Mouse (Mus musculus) liver, embryonic 15.5 days (tissue): ENCODE data around the gene Slc36a4. TPM values are rescaled to one million over a fixed set of nuclear protein-coding genes. Genes with fewer than 3 reads are reported as not detected.

Experiments used
- ATAC-seq: fragments of 200-750 bp; cut with Nextera tagmentation; 2 replicates; pipeline ENCODE4 v1.8.0; 2017; ENCODE audit warnings: moderate number of reproducible peaks, mild to moderate bottlenecking, moderate library complexity; ENCODE audit not compliant: insufficient read depth
- H3K27ac ChIP-seq: fragments of 300-500 bp; sonication (generic); replicated peaks from 2 replicates; pipeline ENCODE4 v1.5.1; 2015; ENCODE audit warnings: mild to moderate bottlenecking, inconsistent platforms
- H3K27me3 ChIP-seq: fragments of 300-500 bp; sonication (generic); 2 replicates; pipeline ENCODE4 v1.6.1; 2015; ENCODE audit warnings: mild to moderate bottlenecking, inconsistent platforms
- H3K36me3 ChIP-seq: fragments of 300-500 bp; sonication (generic); replicated peaks from 2 replicates; pipeline ENCODE4 v1.6.1; 2015; ENCODE audit warnings: moderate library complexity, mild to moderate bottlenecking, inconsistent platforms
- H3K4me1 ChIP-seq: fragments of 300-500 bp; sonication (generic); replicated peaks from 2 replicates; pipeline ENCODE4 v1.6.1; 2015; ENCODE audit warnings: inconsistent platforms
- H3K4me2 ChIP-seq: fragments of 300-500 bp; sonication (generic); 2 replicates; pipeline ENCODE4 v1.6.1; 2015; ENCODE audit warnings: moderate library complexity, mild to moderate bottlenecking, inconsistent platforms
- H3K4me3 ChIP-seq: fragments of 300-500 bp; sonication (generic); replicated peaks from 2 replicates; pipeline ENCODE4 v1.5.1; 2015; ENCODE audit warnings: mild to moderate bottlenecking, inconsistent platforms
- H3K9ac ChIP-seq: fragments of 300-500 bp; sonication (generic); 2 replicates; pipeline ENCODE4 v1.6.1; 2015; ENCODE audit warnings: moderate library complexity, mild to moderate bottlenecking, inconsistent platforms
- H3K9me3 ChIP-seq: fragments of 300-500 bp; sonication (generic); replicated peaks from 2 replicates; pipeline ENCODE4 v1.6.1; 2016; ENCODE audit warnings: inconsistent platforms
- WGBS: fragments of 180-500 bp; shearing (Covaris S2); methylation state at CpG from one replicate; pipeline ENCODE4 v1.1.7; 2015; ENCODE audit warnings: mixed read lengths; ENCODE audit not compliant: insufficient replicate concordance; 5-methylcytosine and 5-hydroxymethylcytosine counted together
- polyA plus RNA-seq: library from polyadenylated mRNA; unstranded; fragments of >200 nt; fragmentation: Nextera tagmentation; extraction: Ambion mirVana; gene quantifications from 2 replicates; pipeline ENCODE4 v1.2.1, GENCODE M21; 2015

Gene Slc36a4
- polyA plus RNA-seq, 1 experiment from 2014 or later, result 1.5 TPM

- no peak overlapping the region for H3K27ac ChIP-seq
- H3K4me2 ChIP-seq, result no peak overlapping the region
- ATAC-seq, result no peak
- H3K27me3 ChIP-seq, result no peaks in the 10 kb centered on the region
- no peak overlapping the region for H3K9ac ChIP-seq
- no peaks in the 10 kb centered on the region for H3K4me1 ChIP-seq
- H3K36me3 ChIP-seq, result no peaks in the 10 kb centered on the region
- H3K9me3 ChIP-seq, result no peaks in the 10 kb centered on the region
- H3K4me3 ChIP-seq, result no peak overlapping the region
Observed at GRCm38 (mm10) chr9:15759318-15759717, 49.8 kb downstream of the Slc36a4 start.

DNA sequence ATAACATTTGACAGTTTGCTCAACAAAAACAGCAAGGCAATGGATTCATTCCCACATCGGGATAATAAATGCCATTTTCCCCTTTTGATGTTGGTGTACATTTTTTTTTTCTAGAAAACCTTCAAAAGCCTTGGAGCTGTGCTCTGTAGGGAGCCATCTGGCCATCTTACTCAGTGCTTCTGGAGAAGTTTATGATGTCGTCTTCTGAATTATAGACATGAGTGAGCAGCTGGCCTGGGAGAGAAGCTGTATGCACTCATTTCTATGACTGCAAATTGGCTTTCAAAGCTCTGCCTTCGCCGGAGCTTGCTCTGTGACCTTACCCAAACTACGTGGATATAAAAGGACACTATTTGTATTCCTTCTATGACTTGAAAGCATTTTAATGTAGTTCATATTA is 56.8 kb downstream of the Slc36a4 start:
- 59% methylated on average over 5 of the region's 5 CpGs for WGBS
- no peak overlapping the region for H3K9ac ChIP-seq

GRCm38 (mm10) chr9:15766821-15767220 is 57.3 kb downstream of the Slc36a4 start:
- no peak overlapping the region for H3K4me2 ChIP-seq
- 69% methylated on average over 5 of the region's 5 CpGs for WGBS
- no peak overlapping the region for H3K27ac ChIP-seq
- H3K4me3 ChIP-seq, result no peak overlapping the region
- no peaks in the 10 kb centered on the region for H3K27me3 ChIP-seq
- H3K9me3 ChIP-seq, result no peaks in the 10 kb centered on the region
- no peak for ATAC-seq
- no peaks in the 10 kb centered on the region for H3K4me1 ChIP-seq
- no peak overlapping the region for H3K9ac ChIP-seq
- H3K36me3 ChIP-seq, result no peaks in the 10 kb centered on the region

More for the DNA sequence above, 56.8 kb downstream of the Slc36a4 start:
- Histone ChIP-seq H3K36me3 (no peaks in the 10 kb centered on the region), H3K27ac (no peak overlapping the region), H3K27me3 (no peaks in the 10 kb centered on the region), H3K4me2 (no peak overlapping the region), H3K4me3 (no peak overlapping the region), H3K9me3 (no peaks in the 10 kb centered on the region), H3K4me1 (no peaks in the 10 kb centered on the region)
- no peak for ATAC-seq

DNA sequence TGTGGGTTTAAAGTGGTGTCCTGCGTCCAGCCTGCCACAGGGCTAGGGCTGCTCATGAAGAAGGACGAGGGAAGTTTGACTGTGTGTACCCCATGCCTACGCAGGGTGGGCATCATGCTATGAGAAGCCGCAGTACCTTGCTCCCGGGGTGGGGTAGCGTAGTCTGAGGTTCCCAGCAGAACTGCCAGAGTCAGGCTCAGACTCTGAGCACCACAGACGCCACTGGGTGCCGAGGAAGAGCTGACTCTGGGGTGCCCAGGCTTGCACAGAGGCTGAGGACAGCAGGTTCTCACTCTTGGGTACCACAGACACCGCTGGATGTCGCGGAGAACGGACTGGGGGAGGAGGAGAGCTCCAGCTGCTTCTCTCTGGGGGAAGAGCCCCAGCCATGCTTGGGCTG is 63.2 kb downstream of the Slc36a4 start:
- Histone ChIP-seq H3K4me3 (no peak overlapping the region), H3K4me2 (no peak overlapping the region), H3K27ac (no peak overlapping the region), H3K36me3 (no peaks in the 10 kb centered on the region), H3K4me1 (no peaks in the 10 kb centered on the region), H3K9me3 (no peaks in the 10 kb centered on the region), H3K27me3 (no peaks in the 10 kb centered on the region), H3K9ac (no peak overlapping the region)
- whole genome bisulfite sequencing, result 62% methylated on average over 12 of the region's 12 CpGs
- no peak for ATAC-seq

DNA sequence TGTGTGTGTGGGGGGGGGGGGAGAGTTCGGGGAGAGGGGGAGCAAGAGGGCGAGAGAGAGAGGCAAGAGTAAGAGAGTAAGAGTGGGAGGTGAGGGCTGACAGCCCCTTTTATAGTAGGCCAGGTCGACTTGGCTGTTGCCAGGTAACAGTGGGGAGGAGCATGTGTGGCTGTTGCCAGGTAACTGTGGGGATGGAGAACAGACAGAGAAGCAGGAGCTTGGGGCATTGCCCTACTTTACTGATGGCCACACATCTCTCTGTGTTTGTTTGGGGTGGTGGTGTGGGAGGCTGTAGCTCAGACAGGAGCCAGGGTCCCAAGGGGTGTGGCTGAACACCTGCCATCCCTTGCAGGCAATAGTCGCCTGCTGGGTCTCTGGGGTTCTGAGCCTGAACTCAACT is 63.9 kb downstream of the Slc36a4 start:
- H3K27me3 ChIP-seq, result no peaks in the 10 kb centered on the region
- WGBS, result 37% methylated on average over 3 of the region's 4 CpGs

GRCm38 (mm10) chr9:15774911-15775310 is 65.4 kb downstream of the Slc36a4 start:
- H3K9ac ChIP-seq, result no peak overlapping the region
- H3K36me3 ChIP-seq, result no peaks in the 10 kb centered on the region
- no peak for ATAC-seq
- H3K4me3 ChIP-seq, result no peak overlapping the region
- 56% methylated on average over 1 of the region's 1 CpGs for WGBS
- H3K4me1 ChIP-seq, result no peaks in the 10 kb centered on the region
- H3K9me3 ChIP-seq, result no peaks in the 10 kb centered on the region
- no peak overlapping the region for H3K4me2 ChIP-seq
- no peak overlapping the region for H3K27ac ChIP-seq
- H3K27me3 ChIP-seq, result no peaks in the 10 kb centered on the region

More for the DNA sequence above, 63.9 kb downstream of the Slc36a4 start:
- no peak overlapping the region for H3K4me2 ChIP-seq
- no peaks in the 10 kb centered on the region for H3K4me1 ChIP-seq
- no peak overlapping the region for H3K4me3 ChIP-seq
- H3K36me3 ChIP-seq, result no peaks in the 10 kb centered on the region
- no peak overlapping the region for H3K27ac ChIP-seq
- H3K9me3 ChIP-seq, result no peaks in the 10 kb centered on the region
- H3K9ac ChIP-seq, result no peak overlapping the region
- no peak for ATAC-seq

- no peak overlapping the region for H3K9ac ChIP-seq
- no peaks in the 10 kb centered on the region for H3K9me3 ChIP-seq
- H3K27ac ChIP-seq, result no peak overlapping the region
- ATAC-seq, result no peak
- no peak overlapping the region for H3K4me2 ChIP-seq
- no peak overlapping the region for H3K4me3 ChIP-seq
- H3K27me3 ChIP-seq, result no peaks in the 10 kb centered on the region
- H3K36me3 ChIP-seq, result no peaks in the 10 kb centered on the region
- WGBS, result 50% methylated on average over 4 of the region's 4 CpGs
- H3K4me1 ChIP-seq, result no peaks in the 10 kb centered on the region
Observed at GRCm38 (mm10) chr9:15781936-15782335, 72.4 kb downstream of the Slc36a4 start.

DNA sequence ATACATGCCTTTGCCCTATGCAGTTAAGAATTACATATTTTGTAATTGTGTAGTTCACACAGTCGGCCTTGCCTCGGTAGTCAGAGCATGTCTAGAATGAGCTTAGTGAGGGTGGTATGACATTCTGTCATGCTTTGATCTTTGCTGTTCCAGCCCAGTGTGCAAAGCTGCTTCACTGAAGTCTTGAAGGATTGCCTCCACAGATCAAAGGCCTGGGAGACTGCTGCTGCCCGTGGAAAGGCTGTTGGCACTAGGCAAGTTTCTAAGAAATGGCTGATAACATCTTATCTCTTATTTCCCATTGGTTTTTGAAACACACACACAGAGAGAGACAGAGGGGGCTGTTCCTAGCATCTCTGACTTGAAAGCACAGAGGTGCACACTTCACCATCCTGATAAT is 76.7 kb downstream of the Slc36a4 start:
- Histone ChIP-seq H3K36me3 (no peaks in the 10 kb centered on the region), H3K9me3 (no peaks in the 10 kb centered on the region), H3K27me3 (no peaks in the 10 kb centered on the region), H3K4me2 (no peak overlapping the region), H3K4me1 (no peaks in the 10 kb centered on the region), H3K27ac (no peak overlapping the region), H3K9ac (no peak overlapping the region), H3K4me3 (no peak overlapping the region)
- 47% methylated on average over 3 of the region's 3 CpGs for WGBS
- no peak for ATAC-seq

- H3K9ac ChIP-seq, result no peak overlapping the region
- no peaks in the 10 kb centered on the region for H3K9me3 ChIP-seq
- H3K27me3 ChIP-seq, result no peaks in the 10 kb centered on the region
- 51% methylated on average over 2 of the region's 2 CpGs for WGBS
- no peaks in the 10 kb centered on the region for H3K36me3 ChIP-seq
- H3K4me1 ChIP-seq, result no peaks in the 10 kb centered on the region
- no peak overlapping the region for H3K27ac ChIP-seq
- ATAC-seq, result no peak
- no peak overlapping the region for H3K4me2 ChIP-seq
- no peak overlapping the region for H3K4me3 ChIP-seq
Observed at GRCm38 (mm10) chr9:15786610-15787009, 77.1 kb downstream of the Slc36a4 start.

GRCm38 (mm10) chr9:15792076-15792475 is 82.5 kb downstream of the Slc36a4 start:
- no peak for ATAC-seq
- H3K4me1 ChIP-seq, result no peaks in the 10 kb centered on the region
- no peaks in the 10 kb centered on the region for H3K27me3 ChIP-seq
- H3K9me3 ChIP-seq, result no peaks in the 10 kb centered on the region
- no peaks in the 10 kb centered on the region for H3K36me3 ChIP-seq
- H3K27ac ChIP-seq, result no peak overlapping the region
- no peak overlapping the region for H3K4me3 ChIP-seq
- H3K9ac ChIP-seq, result no peak overlapping the region
- WGBS, result 74% methylated on average over 9 of the region's 9 CpGs
- H3K4me2 ChIP-seq, result no peak overlapping the region
